Mouse (Mus musculus) myocyte (in vitro differentiated cells): ENCODE measurements around the gene Dpysl4. TPM values are rescaled to one million over a fixed set of nuclear protein-coding genes. Genes with fewer than 3 reads are reported as not detected.

Source experiments
- H3K27me3 ChIP-seq: one replicate; pipeline ENCODE4 v1.6.1; 2011; ENCODE audit not compliant: control insufficient read depth, insufficient read depth, insufficient read length
- H3K36me3 ChIP-seq: one replicate; pipeline ENCODE4 v1.6.1; 2011; ENCODE audit not compliant: control insufficient read depth, insufficient read depth
- H3K4me2 ChIP-seq: one replicate; pipeline ENCODE4 v1.6.1; 2011; ENCODE audit warnings: low read depth, control low read depth
- H3K4me3 ChIP-seq: one replicate; pipeline ENCODE4 v1.5.1; 2011; ENCODE audit warnings: mild to moderate bottlenecking, control low read depth, moderate library complexity
- H3K79me2 ChIP-seq: one replicate; pipeline ENCODE4 v1.6.1; 2011; ENCODE audit not compliant: control insufficient read depth, insufficient read depth
- H3ac ChIP-seq: one replicate; pipeline ENCODE4 v1.6.1; 2011; ENCODE audit not compliant: control insufficient read depth, insufficient read length
- CEBPB ChIP-seq: IDR thresholded peaks from 2 replicates; pipeline ENCODE4 v1.6.1; 2011; ENCODE audit warnings: mild to moderate bottlenecking, moderate library complexity; ENCODE audit not compliant: poor library complexity, insufficient read depth, severe bottlenecking
- E2F4 ChIP-seq: IDR thresholded peaks from one replicate; pipeline ENCODE4 v1.6.1; 2011; ENCODE audit warnings: mild to moderate bottlenecking, control low read depth, moderate library complexity; ENCODE audit not compliant: insufficient read depth
- MAX ChIP-seq: IDR thresholded peaks from one replicate; pipeline ENCODE4 v1.6.1; 2011; ENCODE audit warnings: low read depth, mild to moderate bottlenecking, control low read depth
- MYOD1 ChIP-seq, 3 experiments: IDR thresholded peaks; one replicate each; pipeline ENCODE4 v1.6.1; 2011; ENCODE audit warnings: control low read depth in 2 of 3, low read depth in 2 of 3, mild to moderate bottlenecking in 2 of 3, moderate library complexity in 1 of 3; ENCODE audit not compliant: insufficient read length in 2 of 3, control insufficient read depth in 1 of 3
- MYOG ChIP-seq, 3 experiments: IDR thresholded peaks; one replicate each; pipeline ENCODE4 v1.6.1; 2011; ENCODE audit warnings: control low read depth in 2 of 3, low read depth in 2 of 3, mild to moderate bottlenecking in 2 of 3; ENCODE audit not compliant: insufficient read length in 2 of 3, control insufficient read depth in 1 of 3, insufficient read depth in 1 of 3
- POLR2A ChIP-seq: IDR thresholded peaks from one replicate; pipeline ENCODE4 v1.6.1; 2011; ENCODE audit warnings: low read depth, mild to moderate bottlenecking, control low read depth, moderate library complexity; ENCODE audit not compliant: insufficient read length
- POLR2AphosphoS2 ChIP-seq: IDR thresholded peaks from one replicate; pipeline ENCODE4 v1.6.1; 2011; ENCODE audit warnings: low read depth, control low read depth; ENCODE audit not compliant: insufficient read length
- REST ChIP-seq: IDR thresholded peaks from one replicate; pipeline ENCODE4 v1.6.1; 2011; ENCODE audit warnings: mild to moderate bottlenecking, control low read depth, moderate library complexity; ENCODE audit not compliant: insufficient read depth, insufficient read length
- SRF ChIP-seq: IDR thresholded peaks from one replicate; pipeline ENCODE4 v1.6.1; 2011; ENCODE audit warnings: low read depth; ENCODE audit not compliant: control insufficient read depth, insufficient read length
- TCF12 ChIP-seq: IDR thresholded peaks from one replicate; pipeline ENCODE4 v1.6.1; 2011; ENCODE audit warnings: mild to moderate bottlenecking, control low read depth; ENCODE audit not compliant: poor library complexity, insufficient read depth, severe bottlenecking
- TCF3 ChIP-seq: IDR thresholded peaks from one replicate; pipeline ENCODE4 v1.6.1; 2011; ENCODE audit warnings: low read depth, control low read depth; ENCODE audit not compliant: insufficient read length
- USF1 ChIP-seq: IDR thresholded peaks from one replicate; pipeline ENCODE4 v1.6.1; 2011; ENCODE audit warnings: low read depth, mild to moderate bottlenecking, control low read depth, moderate library complexity
- polyA plus RNA-seq: library from polyadenylated mRNA; unstranded; fragments of >200 nt; fragmentation: generic; extraction: Trizol; gene quantifications from one replicate; pipeline ENCODE4 v1.2.1, GENCODE M21; 2012; ENCODE audit warnings: missing spikeins

The Dpysl4 gene
- polyA plus RNA-seq = not detected

- H3K4me2 ChIP-seq = no peak within 1 kb of the TSS
- no peaks in the 10 kb centered on the region for H3K36me3 ChIP-seq
- peaks cover 52% of the 10 kb centered on the region for H3K27me3 ChIP-seq
- no peak within 1 kb of the TSS for H3K4me3 ChIP-seq
- H3K79me2 ChIP-seq = no peaks in the 10 kb centered on the region
- no peak within 1 kb of the TSS for H3ac ChIP-seq
- TF ChIP-seq SRF (no peak), USF1 (no peak), CEBPB (no peak), REST (no peak), POLR2A (no peak)
Observed at GRCm38 (mm10) chr7:139085629-139086194, at the start of gene Dpysl4. Gene Dpysl4, plus strand, starts transcription at chr7:139086001.

DNA sequence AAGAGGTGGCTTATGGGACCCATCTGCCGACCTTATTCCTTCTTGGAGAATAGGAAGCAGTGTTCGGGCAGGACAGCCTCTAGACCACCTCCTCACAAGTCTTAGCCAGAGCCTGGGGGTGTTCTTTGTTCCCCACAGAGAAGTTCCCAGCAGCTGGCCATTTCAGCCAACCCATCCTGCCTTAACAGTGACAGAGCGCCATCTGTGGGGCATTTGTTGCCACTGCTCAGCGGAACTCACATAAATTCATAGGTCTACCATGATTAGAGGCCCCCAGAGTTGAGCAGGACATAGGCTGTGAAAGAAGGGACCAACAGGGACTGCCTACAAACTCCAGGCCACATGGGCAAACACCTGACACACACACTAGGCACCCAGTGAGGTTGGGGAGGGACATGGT, 22.4 kb upstream of the Dpysl4 start:
- no peak overlapping the region for H3K4me3 ChIP-seq
- no peak overlapping the region for H3K4me2 ChIP-seq
- H3K27me3 ChIP-seq = no peaks in the 10 kb centered on the region
- H3K79me2 ChIP-seq = no peaks in the 10 kb centered on the region
- no peaks in the 10 kb centered on the region for H3K36me3 ChIP-seq
- TF ChIP-seq MAX = no peak
- TF ChIP-seq SRF = no peak
- TF ChIP-seq TCF12 = no peak
- no peak for TF ChIP-seq CEBPB
- TF ChIP-seq POLR2AphosphoS2 = no peak
- no peak for TF ChIP-seq POLR2A
- no peak for TF ChIP-seq TCF3
- no peak for TF ChIP-seq MYOD1 (IDR thresholded peaks at IDR 0.05; ENCODE audit: control insufficient read depth in 1 of 3, insufficient read length in 2 of 3, low read depth in 2 of 3)
- TF ChIP-seq MYOG (IDR thresholded peaks at IDR 0.05; ENCODE audit: control insufficient read depth in 1 of 3, insufficient read depth in 1 of 3, insufficient read length in 2 of 3, low read depth in 2 of 3) = no peak
- TF ChIP-seq USF1 = no peak
- TF ChIP-seq E2F4 = no peak
- no peak for TF ChIP-seq REST
- H3ac ChIP-seq = no peak overlapping the region

DNA sequence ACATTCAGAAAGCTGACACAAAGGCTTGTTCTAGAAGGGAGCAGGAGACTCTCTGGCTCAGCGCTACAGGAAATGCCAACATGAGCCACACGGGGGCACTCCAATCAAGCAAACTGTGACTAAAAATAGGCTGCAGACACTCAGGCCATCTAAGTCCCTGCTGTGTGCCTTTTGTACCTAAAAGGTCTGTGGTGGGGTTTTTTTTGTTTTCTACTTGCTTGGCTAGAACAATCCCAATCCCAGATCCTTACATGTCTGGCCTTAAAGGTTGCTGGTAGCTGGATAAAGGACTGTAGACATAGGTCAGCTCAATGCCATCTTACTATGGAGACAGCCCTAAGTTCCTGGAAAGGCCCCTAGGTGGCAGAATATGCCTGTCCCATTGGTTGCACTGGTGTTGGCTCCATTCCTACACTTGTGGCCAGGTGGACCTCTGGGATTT, 17.6 kb upstream of the Dpysl4 start:
- Histone ChIP-seq H3ac (no peak overlapping the region), H3K4me3 (no peak overlapping the region), H3K27me3 (peaks cover 11% of the 10 kb centered on the region), H3K4me2 (no peak overlapping the region), H3K79me2 (no peaks in the 10 kb centered on the region), H3K36me3 (no peaks in the 10 kb centered on the region)
- TF ChIP-seq SRF (no peak), MYOG (IDR thresholded peaks at IDR 0.05; ENCODE audit: control insufficient read depth in 1 of 3, insufficient read depth in 1 of 3, insufficient read length in 2 of 3, low read depth in 2 of 3) (no peak)

DNA sequence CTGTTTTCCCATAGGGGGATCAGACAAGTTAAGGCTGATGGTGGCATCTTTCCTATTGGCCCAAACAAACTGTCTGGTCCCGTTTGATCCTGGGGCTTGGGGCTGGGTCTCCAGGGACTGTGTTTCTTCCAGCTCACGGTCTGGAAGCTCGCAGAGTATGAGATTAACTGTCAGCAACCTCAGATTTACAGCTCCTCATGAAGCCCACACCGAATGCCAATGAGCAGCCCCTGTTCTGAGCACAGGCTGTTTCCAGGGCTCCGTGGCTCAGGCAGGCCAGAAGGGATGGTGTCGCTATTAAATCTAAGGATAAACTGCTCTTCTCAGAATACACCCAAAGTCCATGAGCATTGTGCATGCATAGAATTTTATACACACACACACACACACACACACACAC, 11.6 kb upstream of the Dpysl4 start:
- Histone ChIP-seq H3K36me3 (no peaks in the 10 kb centered on the region), H3K79me2 (no peaks in the 10 kb centered on the region), H3K4me2 (no peak overlapping the region), H3ac (no peak overlapping the region), H3K27me3 (peaks cover 30% of the 10 kb centered on the region), H3K4me3 (no peak overlapping the region)
- no peak for TF ChIP-seq MAX
- no peak for TF ChIP-seq MYOD1 (IDR thresholded peaks at IDR 0.05; ENCODE audit: control insufficient read depth in 1 of 3, insufficient read length in 2 of 3, low read depth in 2 of 3)
- TF ChIP-seq REST = no peak
- TF ChIP-seq E2F4 = no peak
- no peak for TF ChIP-seq POLR2AphosphoS2
- TF ChIP-seq USF1 = no peak
- no peak for TF ChIP-seq MYOG (IDR thresholded peaks at IDR 0.05; ENCODE audit: control insufficient read depth in 1 of 3, insufficient read depth in 1 of 3, insufficient read length in 2 of 3, low read depth in 2 of 3)
- no peak for TF ChIP-seq TCF12
- TF ChIP-seq CEBPB = no peak

DNA sequence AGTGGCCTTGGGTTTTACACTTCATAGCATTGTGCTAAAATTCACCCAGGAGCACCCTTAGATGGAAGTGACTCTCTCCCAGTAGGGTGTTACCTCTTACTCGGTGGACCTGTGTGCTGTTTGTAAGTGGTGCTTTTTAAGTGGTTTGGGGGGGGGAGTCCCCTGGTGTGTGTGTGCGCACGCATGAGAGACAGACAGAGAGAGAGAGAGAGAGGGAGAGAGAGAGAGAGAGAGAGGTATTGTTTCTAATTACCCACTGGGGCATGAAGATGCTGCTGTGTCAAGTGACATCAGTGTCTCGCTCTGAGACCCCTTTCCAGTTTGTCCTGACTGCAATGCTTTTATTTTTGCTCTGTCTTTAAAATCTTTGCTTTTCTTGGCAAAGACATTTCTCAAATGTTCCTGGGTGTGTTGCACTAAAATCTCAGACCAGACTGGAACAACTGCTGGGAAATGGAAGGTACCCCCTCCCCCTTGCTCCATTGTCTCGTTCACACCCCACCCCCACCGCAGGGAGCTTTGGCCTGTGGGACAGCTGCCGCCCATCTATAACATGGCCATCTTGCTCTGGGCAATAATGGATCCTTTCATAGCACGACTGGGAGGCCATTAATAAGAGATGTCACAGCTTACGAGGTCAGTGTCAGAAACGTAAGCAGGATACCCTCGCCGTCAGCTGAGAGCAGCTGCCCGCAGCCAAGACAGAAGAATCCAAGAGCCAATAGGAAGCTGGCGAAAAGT, 10.6 kb upstream of the Dpysl4 start:
- Histone ChIP-seq H3ac (no peak overlapping the region), H3K27me3 (peaks cover 29% of the 10 kb centered on the region), H3K79me2 (no peaks in the 10 kb centered on the region), H3K4me3 (no peak overlapping the region), H3K4me2 (no peak overlapping the region), H3K36me3 (no peaks in the 10 kb centered on the region)
- no peak for TF ChIP-seq POLR2A
- no peak for TF ChIP-seq POLR2AphosphoS2
- no peak for TF ChIP-seq SRF
- no peak for TF ChIP-seq REST
- TF ChIP-seq MAX = no peak
- TF ChIP-seq TCF12 = no peak
- no peak for TF ChIP-seq USF1
- TF ChIP-seq MYOG (IDR thresholded peaks at IDR 0.05; ENCODE audit: control insufficient read depth in 1 of 3, insufficient read depth in 1 of 3, insufficient read length in 2 of 3, low read depth in 2 of 3) = no peak
- no peak for TF ChIP-seq CEBPB
- no peak for TF ChIP-seq TCF3
- no peak for TF ChIP-seq E2F4
- TF ChIP-seq MYOD1 (IDR thresholded peaks at IDR 0.05; ENCODE audit: control insufficient read depth in 1 of 3, insufficient read length in 2 of 3, low read depth in 2 of 3) = no peak
